ENCODE assay signal across 8 mouse cellular contexts in genomic region chr7:131556541-131557271, GRCm38 (mm10). TPM values are rescaled to one million over a fixed set of nuclear protein-coding genes. Genes with fewer than 3 reads are reported as not detected.
A peak's percentile ranks its signal among the peaks of the same experiment; 100 is the strongest.
DNase-seq lines count a peak whose midpoint lies in the region; ATAC-seq and TF ChIP-seq lines count a peak whose summit lies in the region.

No protein-coding gene starts in this region.

- H3K4me2 ChIP-seq in stomach, embryonic 16.5 days (ENCODE audit: low read depth, low read length) = 0 out of 2 replicates have a peak overlapping the region, but pooled peaks have one; percentile 8

- WGBS in spleen, adult 2 months = 5% methylated on average over 37 of the region's 37 CpGs
- under 1% methylated on average over 37 of the region's 37 CpGs for WGBS in limb, embryonic 10.5 days
- 2% methylated on average over 37 of the region's 37 CpGs for whole genome bisulfite sequencing in stomach, embryonic 16.5 days

- DNase-seq in embryo, embryonic 10.5 days (ENCODE audit: low spot score) = peak; percentile 60
- no peak for DNase-seq in embryo, embryonic 10 days (ENCODE audit: low spot score)
- DNase-seq in spleen, adult 2 months (ENCODE audit: low read depth in 1 of 2, low spot score in 2 of 2) = no peak
- DNase-seq in spleen, adult 12 weeks (ENCODE audit: low spot score) = no peak
- peak; percentile 68 for DNase-seq in limb, embryonic 10.5 days (ENCODE audit: low spot score)
- no peak for DNase-seq in gastrocnemius, adult 18-20 months (ENCODE audit: low spot score)
- no peak for DNase-seq in adrenal gland, adult 8-10 months

- no peak overlapping the region for H3K27ac ChIP-seq in spleen, adult 2 months (ENCODE audit: insufficient read depth, low read length)
- peak overlapping the region; percentile 30; the same call in 1 of the 2 replicates for H3K27ac ChIP-seq in limb, embryonic 10.5 days
- H3K27ac ChIP-seq in stomach, embryonic 16.5 days (ENCODE audit: low read length) = no peak overlapping the region

- H3K4me3 ChIP-seq in spleen, adult 2 months (ENCODE audit: extremely low read depth, insufficient read depth, insufficient read length) = peak overlapping the region; percentile 29; the same call in 1 of the 2 replicates
- H3K4me3 ChIP-seq in limb, embryonic 10.5 days = peak overlapping the region; percentile 37
- peak overlapping the region; percentile 1; the same call in 1 of the 2 replicates for H3K4me3 ChIP-seq in stomach, embryonic 16.5 days (replicated peaks; ENCODE audit: low read length)

- H3K4me1 ChIP-seq in spleen, adult 2 months (ENCODE audit: control insufficient read depth, insufficient read depth, insufficient read length) = peaks cover 28% of the 10 kb centered on the region
- peaks cover 49% of the 10 kb centered on the region for H3K4me1 ChIP-seq in limb, embryonic 10.5 days
- peaks cover 23% of the 10 kb centered on the region for H3K4me1 ChIP-seq in stomach, embryonic 16.5 days (ENCODE audit: control insufficient read depth, insufficient read depth, low read length)

- no peaks in the 10 kb centered on the region for H3K9me3 ChIP-seq in limb, embryonic 10.5 days (replicated peaks)
- H3K9me3 ChIP-seq in stomach, embryonic 16.5 days (replicated peaks; ENCODE audit: control insufficient read depth, low read length) = no peaks in the 10 kb centered on the region

- no peak for ATAC-seq in stomach, embryonic 16.5 days (ENCODE audit: insufficient read depth, low FRiP score)

- H3K27me3 ChIP-seq in spleen, adult 2 months (ENCODE audit: control insufficient read depth, insufficient read depth, low read length) = peaks cover 48% of the 10 kb centered on the region
- H3K27me3 ChIP-seq in limb, embryonic 10.5 days (ENCODE audit: low read depth, poor library complexity, severe bottlenecking) = peaks cover 79% of the 10 kb centered on the region
- H3K27me3 ChIP-seq in stomach, embryonic 16.5 days (ENCODE audit: control insufficient read depth, insufficient read depth, low read length) = peaks cover 58% of the 10 kb centered on the region

- H3K36me3 ChIP-seq in spleen, adult 2 months (ENCODE audit: control insufficient read depth, insufficient read depth, low read length) = no peaks in the 10 kb centered on the region
- peaks cover under 1% of the 10 kb centered on the region; the same call in 1 of the 2 replicates for H3K36me3 ChIP-seq in limb, embryonic 10.5 days
- H3K36me3 ChIP-seq in stomach, embryonic 16.5 days (ENCODE audit: control insufficient read depth, insufficient read depth, low read length) = no peaks in the 10 kb centered on the region

- TF ChIP-seq POLR2A in spleen, adult 2 months (IDR thresholded peaks at IDR 0.05; ENCODE audit: low read depth, low read length) = no peak

- no peak for TF ChIP-seq CTCF in spleen, adult 2 months (IDR thresholded peaks at IDR 0.05; ENCODE audit: extremely low read depth, insufficient read depth, insufficient read length, insufficient replicate concordance)

- H3K9ac ChIP-seq in stomach, embryonic 16.5 days (ENCODE audit: low read length) = no peak overlapping the region

RNA-seq across cellular contexts. Expression of gene Bub3, which starts 3.3 kb away (rescaled TPM):
- 51.3 and 54.8 TPM in 2 replicates for polyA plus RNA-seq in spleen, adult 2 months (2012; rRNA removed)
- polyA plus RNA-seq in limb, embryonic 10.5 days (2016; fragmentation: Nextera tagmentation; extraction: Ambion mirVana) = 338 and 339 TPM in 2 replicates
- 178 and 184 TPM in 2 replicates for polyA plus RNA-seq in stomach, embryonic 16.5 days (2015; fragmentation: Nextera tagmentation; extraction: Ambion mirVana)
- total RNA-seq in gastrocnemius, adult 18-20 months (2021) = 10 to 100 TPM; 28.1 to 33.7 TPM
- total RNA-seq in adrenal gland, adult 8-10 months (2022) = 10 to 100 TPM; 68.7 to 79.5 (median 71.3) TPM

RNA-seq across cellular contexts. Expression of gene Hmx2, which starts 8.1 kb away (rescaled TPM):
- polyA plus RNA-seq in spleen, adult 2 months (2012; rRNA removed) = 0.05 TPM in 1 of 2 replicates, not detected in the other
- not detected in 2 replicates for polyA plus RNA-seq in limb, embryonic 10.5 days (2016; fragmentation: Nextera tagmentation; extraction: Ambion mirVana)
- polyA plus RNA-seq in stomach, embryonic 16.5 days (2015; fragmentation: Nextera tagmentation; extraction: Ambion mirVana) = 0.66 and 0.76 TPM in 2 replicates
- total RNA-seq in gastrocnemius, adult 18-20 months (2021) = not detected
- not detected for total RNA-seq in adrenal gland, adult 8-10 months (2022)

RNA-seq across cellular contexts. Expression of gene Hmx3, which starts 14.0 kb away (rescaled TPM):
- not detected in 2 replicates for polyA plus RNA-seq in spleen, adult 2 months (2012; rRNA removed)
- polyA plus RNA-seq in limb, embryonic 10.5 days (2016; fragmentation: Nextera tagmentation; extraction: Ambion mirVana) = not detected in 2 replicates
- 0.15 and 0.32 TPM in 2 replicates for polyA plus RNA-seq in stomach, embryonic 16.5 days (2015; fragmentation: Nextera tagmentation; extraction: Ambion mirVana)
- total RNA-seq in gastrocnemius, adult 18-20 months (2021) = not detected
- total RNA-seq in adrenal gland, adult 8-10 months (2022) = not detected

Comparison
In these comparisons a context has a peak if more than half of its experiments do, and no peak if none do; other contexts are left out.
1. DNase-seq: peak in embryo, embryonic 10.5 days (single experiment) and limb, embryonic 10.5 days (single experiment); none in embryo, embryonic 10 days (single experiment), spleen, adult 2 months (0 of 2), spleen, adult 12 weeks (single experiment), gastrocnemius, adult 18-20 months (single experiment) and adrenal gland, adult 8-10 months (single experiment).
2. Peak in every context shown above with its lines, with median percentiles within 50 percentile points of each other: H3K4me3 ChIP-seq.